ENCODE assay signal across 11 mouse cellular contexts in the genomic region with DNA sequence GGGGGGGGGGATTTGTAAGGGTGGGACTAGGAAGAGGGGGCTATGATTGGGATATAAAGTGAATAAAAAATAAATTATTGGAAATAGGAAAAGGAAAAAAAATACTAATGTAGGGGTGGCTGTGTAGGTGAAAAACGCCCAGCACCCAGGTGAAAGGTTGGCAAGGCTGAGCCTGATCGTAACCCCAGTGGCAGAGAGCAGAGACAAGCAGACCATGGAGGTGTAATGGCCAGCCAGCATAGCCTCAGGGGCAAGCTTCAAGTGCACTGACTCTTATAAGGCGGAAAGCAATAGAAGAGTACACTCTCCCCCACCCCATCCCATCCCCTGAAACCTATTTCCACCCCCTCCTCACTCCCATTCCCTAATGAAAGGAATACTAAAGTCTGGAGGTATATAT. TPM values are rescaled to one million over a fixed set of nuclear protein-coding genes. Genes with fewer than 3 reads are reported as not detected.
DNase-seq lines count a peak whose midpoint lies in the region; ATAC-seq and TF ChIP-seq lines count a peak whose summit lies in the region.
"Had no signal": no experiment of that assay in that cellular context is flagged by ENCODE, and none has a peak within 500 bp of the region (broad histone marks: within the 10 kb centered on the region; RNA-seq: fewer than 3 reads in every experiment).

No protein-coding gene starts in this region.

- H3K4me2 ChIP-seq in heart, embryonic 12.5 days: no peak overlapping the region; the same call in none of the 2 replicates
- H3K4me2 ChIP-seq in midbrain, embryonic 11.5 days: no peak overlapping the region
- H3K4me2 ChIP-seq in midbrain, embryonic 13.5 days (replicated peaks): no peak overlapping the region
- peak overlapping the region; percentile 88 for H3K4me2 ChIP-seq in liver, embryonic 11.5 days
- peak overlapping the region; percentile 60 for H3K4me2 ChIP-seq in stomach, postnatal 0 days (replicated peaks; ENCODE audit: low read depth)

- no peaks in the 10 kb centered on the region for H3K27me3 ChIP-seq in heart, embryonic 12.5 days (replicated peaks)
- H3K27me3 ChIP-seq in midbrain, embryonic 11.5 days (ENCODE audit: control insufficient read depth, insufficient read depth, low read length): no peaks in the 10 kb centered on the region
- no peaks in the 10 kb centered on the region for H3K27me3 ChIP-seq in midbrain, embryonic 13.5 days
- no peaks in the 10 kb centered on the region for H3K27me3 ChIP-seq in liver, embryonic 11.5 days (replicated peaks; ENCODE audit: control insufficient read depth, insufficient read depth, low read length)
- no peaks in the 10 kb centered on the region for H3K27me3 ChIP-seq in stomach, postnatal 0 days (ENCODE audit: control insufficient read depth, insufficient read depth, low read length)

- WGBS in heart, embryonic 12.5 days: 65% methylated on average over 3 of the region's 3 CpGs
- 86% methylated on average over 3 of the region's 3 CpGs for WGBS in midbrain, embryonic 11.5 days
- WGBS in midbrain, embryonic 13.5 days: 84% methylated on average over 3 of the region's 3 CpGs
- WGBS in liver, embryonic 11.5 days: 87% methylated on average over 3 of the region's 3 CpGs
- WGBS in stomach, postnatal 0 days: 79% methylated on average over 3 of the region's 3 CpGs

- no peak for TF ChIP-seq EP300 in stomach, postnatal 0 days (optimal IDR thresholded peaks at IDR 0.05)

- TF ChIP-seq CTCF in stomach, postnatal 0 days (IDR thresholded peaks at IDR 0.05; ENCODE audit: low read depth): no peak

- intact Hi-C loops in heart, postnatal 25 days (cut with DNase I): no loop called here
- intact Hi-C loops in left cerebral cortex, postnatal 4 days (cut with DNase I): loop anchor here (5.0 kb wide), 1 partner anchor 32 kb away; no protein-coding TSS in a partner anchor

- H3K9ac ChIP-seq in heart, embryonic 12.5 days: 0 out of 2 replicates have a peak overlapping the region, but pooled peaks have one; percentile 10
- peak overlapping the region; percentile 94; the same call in 1 of the 2 replicates for H3K9ac ChIP-seq in midbrain, embryonic 11.5 days (ENCODE audit: low read length)
- no peak overlapping the region for H3K9ac ChIP-seq in midbrain, embryonic 13.5 days (replicated peaks)
- no peak overlapping the region for H3K9ac ChIP-seq in liver, embryonic 11.5 days (ENCODE audit: low read depth, low read length)
- no peak overlapping the region for H3K9ac ChIP-seq in stomach, postnatal 0 days (ENCODE audit: low read length)

- no peak overlapping the region; the same call in 1 of the 2 replicates for H3K27ac ChIP-seq in heart, embryonic 12.5 days (ENCODE audit: poor library complexity, severe bottlenecking)
- no peak overlapping the region for H3K27ac ChIP-seq in midbrain, embryonic 11.5 days (ENCODE audit: low read depth, low read length)
- no peak overlapping the region for H3K27ac ChIP-seq in midbrain, embryonic 13.5 days
- H3K27ac ChIP-seq in liver, embryonic 11.5 days (ENCODE audit: low read depth, low read length): peak overlapping the region; percentile 32; the same call in 1 of the 2 replicates
- H3K27ac ChIP-seq in stomach, postnatal 0 days (replicated peaks): no peak overlapping the region

- no peak for ATAC-seq in heart, embryonic 12.5 days (ENCODE audit: insufficient number of reproducible peaks, low FRiP score)
- ATAC-seq in midbrain, embryonic 11.5 days (ENCODE audit: low FRiP score): no peak
- no peak for ATAC-seq in midbrain, embryonic 13.5 days
- no peak for ATAC-seq in liver, embryonic 11.5 days (replicated peaks; ENCODE audit: low FRiP score)
- no peak for ATAC-seq in stomach, postnatal 0 days (ENCODE audit: low FRiP score, low TSS enrichment)

- peaks cover 24% of the 10 kb centered on the region for H3K36me3 ChIP-seq in heart, embryonic 12.5 days
- peaks cover 10% of the 10 kb centered on the region; the same call in 1 of the 2 replicates for H3K36me3 ChIP-seq in midbrain, embryonic 11.5 days (ENCODE audit: control insufficient read depth, insufficient read depth, low read length)
- peaks cover 22% of the 10 kb centered on the region for H3K36me3 ChIP-seq in midbrain, embryonic 13.5 days
- peaks cover 20% of the 10 kb centered on the region for H3K36me3 ChIP-seq in liver, embryonic 11.5 days (ENCODE audit: control insufficient read depth, insufficient read depth, low read length)
- H3K36me3 ChIP-seq in stomach, postnatal 0 days (ENCODE audit: control insufficient read depth, insufficient read depth, low read length): peaks cover 15% of the 10 kb centered on the region

- no peaks in the 10 kb centered on the region for H3K9me3 ChIP-seq in heart, embryonic 12.5 days (replicated peaks)
- no peaks in the 10 kb centered on the region for H3K9me3 ChIP-seq in midbrain, embryonic 11.5 days (ENCODE audit: control insufficient read depth, low read length)
- H3K9me3 ChIP-seq in midbrain, embryonic 13.5 days: no peaks in the 10 kb centered on the region
- no peaks in the 10 kb centered on the region for H3K9me3 ChIP-seq in liver, embryonic 11.5 days (ENCODE audit: control insufficient read depth, low read length)
- H3K9me3 ChIP-seq in stomach, postnatal 0 days (ENCODE audit: control insufficient read depth, low read length): no peaks in the 10 kb centered on the region

- H3K4me1 ChIP-seq in heart, embryonic 12.5 days (replicated peaks): peaks cover 18% of the 10 kb centered on the region
- H3K4me1 ChIP-seq in midbrain, embryonic 11.5 days (ENCODE audit: control insufficient read depth, insufficient read depth, low read length): peaks cover 7% of the 10 kb centered on the region; the same call in 1 of the 2 replicates
- H3K4me1 ChIP-seq in midbrain, embryonic 13.5 days (replicated peaks): peaks cover 26% of the 10 kb centered on the region
- peaks cover 8% of the 10 kb centered on the region for H3K4me1 ChIP-seq in liver, embryonic 11.5 days (replicated peaks; ENCODE audit: control insufficient read depth, insufficient read depth, low read length)
- peaks cover 3% of the 10 kb centered on the region; the same call in 1 of the 2 replicates for H3K4me1 ChIP-seq in stomach, postnatal 0 days (replicated peaks; ENCODE audit: control insufficient read depth, insufficient read depth)

- DNase-seq in heart, postnatal 25 days (ENCODE audit: low spot score): no peak
- DNase-seq in midbrain, embryonic 11.5 days (ENCODE audit: low spot score, missing footprints): no peak
- no peak for DNase-seq in liver, embryonic 11.5 days (ENCODE audit: low spot score)
- DNase-seq in stomach, postnatal 0 days (ENCODE audit: low spot score): no peak
- DNase-seq in thymus, postnatal 0 days (ENCODE audit: low spot score): no peak
- no peak for DNase-seq in left cerebral cortex, postnatal 4 days
- DNase-seq: adrenal gland, adult 8-10 months; gastrocnemius, postnatal 10 days; lung, postnatal 4 days had no signal

- no peak overlapping the region for H3K4me3 ChIP-seq in heart, embryonic 12.5 days
- no peak overlapping the region for H3K4me3 ChIP-seq in midbrain, embryonic 11.5 days (ENCODE audit: low read depth, low read length)
- no peak overlapping the region for H3K4me3 ChIP-seq in midbrain, embryonic 13.5 days (replicated peaks)
- H3K4me3 ChIP-seq in liver, embryonic 11.5 days (ENCODE audit: low read depth, low read length): peak overlapping the region; percentile 95; the same call in 1 of the 2 replicates
- H3K4me3 ChIP-seq in stomach, postnatal 0 days (ENCODE audit: low read depth, low read length): no peak overlapping the region

RNA-seq across cellular contexts. Expression of a gene that starts 0.8 kb away (rescaled TPM):
- polyA plus RNA-seq in heart, embryonic 12.5 days (2016; fragmentation: Nextera tagmentation; extraction: Ambion mirVana): 125 and 127 TPM in 2 replicates
- 10 to 100 TPM; 68.7 to 74.8 TPM for total RNA-seq in heart, postnatal 25 days (2021)
- 126 and 133 TPM in 2 replicates for polyA plus RNA-seq in midbrain, embryonic 11.5 days (2014; fragmentation: Nextera tagmentation; extraction: Ambion mirVana)
- polyA plus RNA-seq in midbrain, embryonic 13.5 days (2015; fragmentation: Nextera tagmentation; extraction: Ambion mirVana): 106 and 118 TPM in 2 replicates
- 149 TPM in 2 replicates for polyA plus RNA-seq in liver, embryonic 11.5 days (2014; fragmentation: Nextera tagmentation; extraction: Ambion mirVana)
- 221 and 223 TPM in 2 replicates for polyA plus RNA-seq in stomach, postnatal 0 days (2015; fragmentation: Nextera tagmentation; extraction: Ambion mirVana)
- polyA plus RNA-seq in thymus, postnatal 0 days (2015; fragmentation: Nextera tagmentation; extraction: Ambion mirVana): 194 and 213 TPM in 2 replicates
- 100 to 1,000 TPM in 1 of 2 experiments, 10 to 100 TPM in 1; 91.7 to 110 TPM for total RNA-seq in left cerebral cortex, postnatal 4 days (2021)

RNA-seq across cellular contexts. Expression of a gene that starts 22.3 kb away (rescaled TPM):
- 16.4 and 17.9 TPM in 2 replicates for polyA plus RNA-seq in heart, embryonic 12.5 days (2016; fragmentation: Nextera tagmentation; extraction: Ambion mirVana)
- total RNA-seq in heart, postnatal 25 days (2021): 10 to 100 TPM; 17.9 to 23.5 TPM
- 26.2 and 27.4 TPM in 2 replicates for polyA plus RNA-seq in midbrain, embryonic 11.5 days (2014; fragmentation: Nextera tagmentation; extraction: Ambion mirVana)
- 13.3 and 15.3 TPM in 2 replicates for polyA plus RNA-seq in midbrain, embryonic 13.5 days (2015; fragmentation: Nextera tagmentation; extraction: Ambion mirVana)
- 22.3 and 24.6 TPM in 2 replicates for polyA plus RNA-seq in liver, embryonic 11.5 days (2014; fragmentation: Nextera tagmentation; extraction: Ambion mirVana)
- 8.7 and 9.2 TPM in 2 replicates for polyA plus RNA-seq in stomach, postnatal 0 days (2015; fragmentation: Nextera tagmentation; extraction: Ambion mirVana)
- polyA plus RNA-seq in thymus, postnatal 0 days (2015; fragmentation: Nextera tagmentation; extraction: Ambion mirVana): 17.7 and 18.5 TPM in 2 replicates
- 10 to 100 TPM; 10.9 TPM for total RNA-seq in left cerebral cortex, postnatal 4 days (2021)

RNA-seq across cellular contexts. Expression of a gene that starts 49.8 kb away (rescaled TPM):
- 0.18 TPM in 1 of 2 replicates, not detected in the other for polyA plus RNA-seq in heart, embryonic 12.5 days (2016; fragmentation: Nextera tagmentation; extraction: Ambion mirVana)
- total RNA-seq in heart, postnatal 25 days (2021): not detected
- not detected in 2 replicates for polyA plus RNA-seq in midbrain, embryonic 11.5 days (2014; fragmentation: Nextera tagmentation; extraction: Ambion mirVana)
- not detected in 2 replicates for polyA plus RNA-seq in midbrain, embryonic 13.5 days (2015; fragmentation: Nextera tagmentation; extraction: Ambion mirVana)
- polyA plus RNA-seq in liver, embryonic 11.5 days (2014; fragmentation: Nextera tagmentation; extraction: Ambion mirVana): 0.73 and 0.82 TPM in 2 replicates
- not detected in 2 replicates for polyA plus RNA-seq in stomach, postnatal 0 days (2015; fragmentation: Nextera tagmentation; extraction: Ambion mirVana)
- 0.05 TPM in 1 of 2 replicates, not detected in the other for polyA plus RNA-seq in thymus, postnatal 0 days (2015; fragmentation: Nextera tagmentation; extraction: Ambion mirVana)
- total RNA-seq in left cerebral cortex, postnatal 4 days (2021): not detected
- total RNA-seq: adrenal gland, adult 8-10 months; gastrocnemius, postnatal 10 days had no signal

Comparison
In these comparisons a context has a peak if more than half of its experiments do, and no peak if none do; other contexts are left out.
1. H3K9ac ChIP-seq: peak in heart, embryonic 12.5 days (single experiment) and midbrain, embryonic 11.5 days (single experiment); none in midbrain, embryonic 13.5 days (single experiment), liver, embryonic 11.5 days (single experiment) and stomach, postnatal 0 days (single experiment).
2. H3K4me2 ChIP-seq: peak in liver, embryonic 11.5 days (single experiment) and stomach, postnatal 0 days (single experiment); none in heart, embryonic 12.5 days (single experiment), midbrain, embryonic 11.5 days (single experiment) and midbrain, embryonic 13.5 days (single experiment).